Mouse (Mus musculus) midbrain, postnatal 0 days (tissue): ENCODE results near the gene Olfr172. TPM values are rescaled to one million over a fixed set of nuclear protein-coding genes. Genes with fewer than 3 reads are reported as not detected.

Experiments used
- ATAC-seq: fragments of 200-750 bp; cut with Nextera tagmentation; 2 replicates; pipeline ENCODE4 v1.8.0; 2017; ENCODE audit warnings: moderate number of reproducible peaks, mild to moderate bottlenecking, moderate TSS enrichment, moderate library complexity; ENCODE audit not compliant: low FRiP score
- DNase-seq: peaks from one replicate; pipeline ENCODE4 v3.0.0-alpha.2; 2015; ENCODE audit warnings: low spot score
- H3K27ac ChIP-seq: fragments of 300-500 bp; sonication (generic); 2 replicates; pipeline ENCODE4 v1.5.1; 2014; ENCODE audit warnings: low read depth, mild to moderate bottlenecking, low read length, mixed read lengths
- H3K27me3 ChIP-seq: fragments of 300-500 bp; sonication (generic); 2 replicates; pipeline ENCODE4 v1.6.1; 2014; ENCODE audit warnings: low read length, control low read depth, mixed read lengths; ENCODE audit not compliant: insufficient read depth
- H3K36me3 ChIP-seq: fragments of 300-500 bp; sonication (generic); 2 replicates; pipeline ENCODE4 v1.6.1; 2014; ENCODE audit warnings: low read length, control low read depth, mixed read lengths; ENCODE audit not compliant: insufficient read depth
- H3K4me1 ChIP-seq: fragments of 300-500 bp; sonication (generic); 2 replicates; pipeline ENCODE4 v1.6.1; 2014; ENCODE audit warnings: mild to moderate bottlenecking, control low read depth, antibody characterized with exemption, low read length, mixed read lengths; ENCODE audit not compliant: insufficient read depth
- H3K4me2 ChIP-seq: fragments of 300-500 bp; sonication (generic); 2 replicates; pipeline ENCODE4 v1.6.1; 2014; ENCODE audit warnings: low read depth, mild to moderate bottlenecking, low read length, mixed read lengths; ENCODE audit not compliant: poor library complexity, severe bottlenecking
- H3K4me3 ChIP-seq: fragments of 300-500 bp; sonication (generic); 2 replicates; pipeline ENCODE4 v1.5.1; 2014; ENCODE audit warnings: low read depth, mild to moderate bottlenecking, low read length, moderate library complexity
- H3K9ac ChIP-seq: fragments of 300-500 bp; sonication (generic); replicated peaks from 2 replicates; pipeline ENCODE4 v1.6.1; 2014; ENCODE audit warnings: mild to moderate bottlenecking, low read length, moderate library complexity, mixed read lengths; ENCODE audit not compliant: poor library complexity, severe bottlenecking
- H3K9me3 ChIP-seq: fragments of 300-500 bp; sonication (generic); 2 replicates; pipeline ENCODE4 v1.6.1; 2016; ENCODE audit warnings: low read length, control low read depth
- CTCF ChIP-seq: IDR thresholded peaks from 2 replicates; pipeline ENCODE4 v1.5.1; 2016; ENCODE audit warnings: antibody characterized with exemption, mild to moderate bottlenecking
- WGBS: fragments of 180-500 bp; shearing (Covaris S2); extraction: QIAGEN DNeasy Blood & Tissue Kit; methylation state at CpG from one replicate; pipeline ENCODE4 v1.1.7; 2014; 5-methylcytosine and 5-hydroxymethylcytosine counted together
- polyA plus RNA-seq: library from polyadenylated mRNA; unstranded; fragments of >200 nt; fragmentation: Nextera tagmentation; extraction: Ambion mirVana; gene quantifications from 2 replicates; pipeline ENCODE4 v1.2.1, GENCODE M21; 2015
- total RNA-seq: library from RNA; depleted of rRNA; stranded (reverse); fragments of >200 nt; gene quantifications from 2 replicates; pipeline ENCODE4 v1.2.3, GENCODE M21; 2014

Olfr172 gene
- total and polyA plus RNA-seq, 2 experiments from 2014 or later: not detected

- Histone ChIP-seq H3K9ac (no peak overlapping the region), H3K27me3 (no peaks in the 10 kb centered on the region), H3K27ac (no peak overlapping the region), H3K4me2 (no peak overlapping the region), H3K4me3 (no peak overlapping the region), H3K9me3 (no peaks in the 10 kb centered on the region), H3K36me3 (0 out of 2 replicates have a peak, but pooled peaks cover under 1% of the 10 kb centered on the region), H3K4me1 (no peaks in the 10 kb centered on the region)
- no peak for ATAC-seq
- 81% methylated on average over 1 of the region's 1 CpGs for WGBS
- TF ChIP-seq CTCF: no peak
- no peak for DNase-seq
These were observed 24.2 kb downstream of the Olfr172 start for GRCm38 (mm10) chr16:58738800-58739199.

GRCm38 (mm10) chr16:58738205-58738604, 24.8 kb downstream of the Olfr172 start:
- ATAC-seq (no peak), DNase-seq (no peak)
- 0 out of 2 replicates have a peak, but pooled peaks cover 4% of the 10 kb centered on the region for H3K36me3 ChIP-seq
- no peaks in the 10 kb centered on the region for H3K27me3 ChIP-seq
- H3K4me3 ChIP-seq: no peak overlapping the region
- H3K9me3 ChIP-seq: no peaks in the 10 kb centered on the region
- H3K4me2 ChIP-seq: no peak overlapping the region
- H3K4me1 ChIP-seq: no peaks in the 10 kb centered on the region
- no peak overlapping the region for H3K27ac ChIP-seq
- peak; percentile 28; the same call in 1 of the 2 replicates for TF ChIP-seq CTCF
- H3K9ac ChIP-seq: no peak overlapping the region
- WGBS: 83% methylated on average over 4 of the region's 4 CpGs

GRCm38 (mm10) chr16:58728176-58728671, 34.8 kb downstream of the Olfr172 start:
- TF ChIP-seq CTCF: no peak
- Histone ChIP-seq H3K27me3 (no peaks in the 10 kb centered on the region), H3K9me3 (no peaks in the 10 kb centered on the region), H3K9ac (peak overlapping the region; percentile 89), H3K36me3 (peaks cover 24% of the 10 kb centered on the region), H3K4me2 (peak overlapping the region; percentile 49), H3K4me3 (peak overlapping the region; percentile 86), H3K4me1 (no peaks in the 10 kb centered on the region), H3K27ac (peak overlapping the region; percentile 83)
- ATAC-seq: peak; percentile 89
- peak; percentile 46 for DNase-seq
- WGBS: under 1% methylated on average over 18 of the region's 31 CpGs

- DNase-seq (peak; percentile 98), ATAC-seq (peak; percentile 100)
- Histone ChIP-seq H3K36me3 (peaks cover 21% of the 10 kb centered on the region), H3K27ac (peak within 1 kb of the TSS; percentile 83), H3K27me3 (no peaks in the 10 kb centered on the region), H3K9ac (peak within 1 kb of the TSS; percentile 89), H3K9me3 (no peaks in the 10 kb centered on the region), H3K4me1 (no peaks in the 10 kb centered on the region), H3K4me2 (peak within 1 kb of the TSS; percentile 49), H3K4me3 (peak within 1 kb of the TSS; percentile 86)
- no peak for TF ChIP-seq CTCF
- 1% methylated on average over 26 of the region's 35 CpGs for WGBS
These were observed 35.4 kb downstream of the Olfr172 start, which contains the start of gene Cldnd1 for GRCm38 (mm10) chr16:58727477-58728131. Cldnd1 (plus strand) TSS chr16:58727910.

GRCm38 (mm10) chr16:58726680-58727476, 36.1 kb downstream of the Olfr172 start:
- Histone ChIP-seq H3K9me3 (no peaks in the 10 kb centered on the region), H3K27ac (no peak overlapping the region), H3K9ac (no peak overlapping the region), H3K4me3 (peak overlapping the region; percentile 86; the same call in 1 of the 2 replicates), H3K27me3 (no peaks in the 10 kb centered on the region), H3K36me3 (peaks cover 14% of the 10 kb centered on the region), H3K4me1 (no peaks in the 10 kb centered on the region), H3K4me2 (peak overlapping the region; percentile 45)
- 74% methylated on average over 11 of the region's 11 CpGs for WGBS
- DNase-seq (no peak), ATAC-seq (no peak)
- no peak for TF ChIP-seq CTCF
